Mouse (Mus musculus): ENCODE data around the gene Rab26. TPM values are rescaled to one million over a fixed set of nuclear protein-coding genes. Genes with fewer than 3 reads are reported as not detected.

The Rab26 gene
- total and polyA plus RNA-seq, 3 experiments: 0.36 to 1.3 (median 0.40) TPM

GRCm38 (mm10) chr17:24561592-24561991, 27.6 kb upstream of the Rab26 start:
- Histone ChIP-seq H3K9ac (ENCODE audit: insufficient read depth, low read depth) (no peak overlapping the region), H3K9me3 (replicated peaks; ENCODE audit: low read length) (no peaks in the 10 kb centered on the region), H3K4me2 (ENCODE audit: insufficient read depth, low read depth, poor library complexity, severe bottlenecking) (no peak overlapping the region), H3K79me2 (replicated peaks; ENCODE audit: control insufficient read depth, extremely low read depth, insufficient read depth, poor library complexity, severe bottlenecking) (no peaks in the 10 kb centered on the region; the same call in 1 of the 2 replicates), H3K4me1 (ENCODE audit: control insufficient read depth in 1 of 2, insufficient read depth in 2 of 2) (peaks cover 0 to 16% of the 10 kb centered on the region in 2 experiments; a peak in 2 of 4 replicates), H3K4me3 (replicated peaks in 1 of 3; ENCODE audit: low read depth in 2 of 3, low read length in 2 of 3, poor library complexity in 1 of 3) (no peak overlapping the region), H3K36me3 (replicated peaks in 1 of 2; ENCODE audit: control insufficient read depth in 1 of 2, insufficient read depth in 1 of 2, low read length in 1 of 2) (peaks cover 6 to 37% of the 10 kb centered on the region in 2 experiments), H3K27me3 (replicated peaks) (no peaks in the 10 kb centered on the region), H3K27ac (ENCODE audit: insufficient read depth, low read depth) (no peak overlapping the region)
- no peak for DNase-seq (ENCODE audit: extremely low read depth)
- dilution Hi-C loops (cut with MboI; ENCODE audit: extremely low pct_ligation_motif_present, extremely low pct_unique_long_range_greater_than_20kb, low sequenced_read_pairs): no loop called here
- in situ Hi-C loops (cut with MboI; ENCODE audit: low pct_ligation_motif_present, low pct_unique_long_range_greater_than_20kb, low sequenced_read_pairs): no loop called here
- TF ChIP-seq USF1 (IDR thresholded peaks at IDR 0.05; ENCODE audit: low read depth, low read length) (no peak), SMC3 (IDR thresholded peaks at IDR 0.05; ENCODE audit: low read depth, low read length) (no peak), CHD1 (IDR thresholded peaks at IDR 0.05; ENCODE audit: low read depth, low read length) (no peak), JUN (IDR thresholded peaks at IDR 0.05; ENCODE audit: insufficient read depth, low read depth, low read length) (no peak), JUND (conservative IDR thresholded peaks at IDR 0.05; ENCODE audit: low read depth, low read length) (no peak), NELFE (IDR thresholded peaks at IDR 0.05; ENCODE audit: low read depth, low read length) (no peak), NRF1 (IDR thresholded peaks at IDR 0.05; ENCODE audit: low read depth, low read length) (no peak), MAZ (IDR thresholded peaks at IDR 0.05; ENCODE audit: low read depth, low read length) (no peak), ZMIZ1 (IDR thresholded peaks at IDR 0.05; ENCODE audit: low read depth, low read length) (no peak), EP300 (IDR thresholded peaks at IDR 0.05; ENCODE audit: low read length) (no peak), RCOR1 (conservative IDR thresholded peaks at IDR 0.05; ENCODE audit: low read depth, low read length) (no peak), KAT2A (IDR thresholded peaks at IDR 0.05; ENCODE audit: insufficient replicate concordance, low read length) (no peak), MEF2A (IDR thresholded peaks at IDR 0.05; ENCODE audit: borderline replicate concordance, low read depth, low read length) (no peak), ZNF384 (IDR thresholded peaks at IDR 0.05; ENCODE audit: low read depth, low read length) (no peak), IRF4 (IDR thresholded peaks at IDR 0.05; ENCODE audit: low read depth, low read length) (no peak), MAX (IDR thresholded peaks at IDR 0.05; ENCODE audit: low read length) (no peak), MYC (IDR thresholded peaks at IDR 0.05; ENCODE audit: low read depth, low read length) (no peak)

- in situ Hi-C loops (cut with MboI; ENCODE audit: low pct_ligation_motif_present, low pct_unique_long_range_greater_than_20kb, low sequenced_read_pairs) (no loop called here), dilution Hi-C loops (cut with MboI; ENCODE audit: extremely low pct_ligation_motif_present, extremely low pct_unique_long_range_greater_than_20kb, low sequenced_read_pairs) (no loop called here)
- Histone ChIP-seq H3K27ac (ENCODE audit: insufficient read depth, low read depth) (no peak overlapping the region), H3K4me2 (ENCODE audit: insufficient read depth, low read depth, poor library complexity, severe bottlenecking) (no peak overlapping the region), H3K4me1 (ENCODE audit: control insufficient read depth in 1 of 2, insufficient read depth in 2 of 2) (peaks cover 0 to 20% of the 10 kb centered on the region in 2 experiments; a peak in 2 of 4 replicates), H3K79me2 (replicated peaks; ENCODE audit: control insufficient read depth, extremely low read depth, insufficient read depth, poor library complexity, severe bottlenecking) (no peaks in the 10 kb centered on the region; the same call in 1 of the 2 replicates), H3K9me3 (replicated peaks; ENCODE audit: low read length) (no peaks in the 10 kb centered on the region), H3K27me3 (replicated peaks) (no peaks in the 10 kb centered on the region), H3K36me3 (replicated peaks in 1 of 2; ENCODE audit: control insufficient read depth in 1 of 2, insufficient read depth in 1 of 2, low read length in 1 of 2) (peaks cover 3 to 25% of the 10 kb centered on the region in 2 experiments), H3K9ac (ENCODE audit: insufficient read depth, low read depth) (no peak overlapping the region), H3K4me3 (replicated peaks in 1 of 3; ENCODE audit: low read depth in 2 of 3, low read length in 2 of 3, poor library complexity in 1 of 3) (no peak overlapping the region)
- TF ChIP-seq TBP (conservative IDR thresholded peaks at IDR 0.05; ENCODE audit: low read depth, low read length) (no peak), MYC (IDR thresholded peaks at IDR 0.05; ENCODE audit: low read depth, low read length) (no peak), MAX (IDR thresholded peaks at IDR 0.05; ENCODE audit: low read length) (no peak)
- DNase-seq (ENCODE audit: extremely low read depth): no peak
Observed at GRCm38 (mm10) chr17:24560301-24561028, 26.5 kb upstream of the Rab26 start.
